Mouse (Mus musculus) C2C12 (cell line): ENCODE data around the gene Serpina9. TPM values are rescaled to one million over a fixed set of nuclear protein-coding genes. Genes with fewer than 3 reads are reported as not detected.

ENCODE experiments used
- H3K27me3 ChIP-seq: one replicate; pipeline ENCODE4 v1.6.1; 2011; ENCODE audit not compliant: control insufficient read depth, insufficient read depth, insufficient read length
- H3K36me3 ChIP-seq: one replicate; pipeline ENCODE4 v1.6.1; 2011; ENCODE audit not compliant: control insufficient read depth, insufficient read depth
- H3K4me3 ChIP-seq: one replicate; pipeline ENCODE4 v1.5.1; 2011; ENCODE audit warnings: mild to moderate bottlenecking, control low read depth; ENCODE audit not compliant: poor library complexity, insufficient read depth, severe bottlenecking
- H3K79me2 ChIP-seq: one replicate; pipeline ENCODE4 v1.6.1; 2011; ENCODE audit not compliant: control insufficient read depth, insufficient read depth
- H3K79me3 ChIP-seq: one replicate; pipeline ENCODE4 v1.6.1; 2011; ENCODE audit warnings: low read depth, control low read depth
- H3ac ChIP-seq: one replicate; pipeline ENCODE3; 2011; ENCODE audit warnings: low read depth; ENCODE audit not compliant: control insufficient read depth, insufficient read length
- CEBPB ChIP-seq: IDR thresholded peaks from one replicate; pipeline ENCODE4 v1.6.1; 2011; ENCODE audit warnings: low read depth, mild to moderate bottlenecking, control low read depth, moderate library complexity
- CTCF ChIP-seq: IDR thresholded peaks from one replicate; pipeline ENCODE4 v1.5.1; 2011; ENCODE audit not compliant: control insufficient read depth, insufficient read depth, insufficient read length
- FOSL1 ChIP-seq: IDR thresholded peaks from one replicate; pipeline ENCODE4 v1.8.0; 2011; ENCODE audit warnings: mild to moderate bottlenecking, low read length; ENCODE audit not compliant: poor library complexity, insufficient read depth, severe bottlenecking
- MAX ChIP-seq: IDR thresholded peaks from one replicate; pipeline ENCODE4 v1.6.1; 2011; ENCODE audit warnings: mild to moderate bottlenecking, control low read depth
- MYOD1 ChIP-seq: IDR thresholded peaks from one replicate; pipeline ENCODE4 v1.6.1; 2011; ENCODE audit warnings: low read depth; ENCODE audit not compliant: control insufficient read depth, insufficient read length
- MYOG ChIP-seq: IDR thresholded peaks from one replicate; pipeline ENCODE4 v1.6.1; 2011; ENCODE audit not compliant: control insufficient read depth, insufficient read length; ENCODE audit errors: extremely low read depth
- USF1 ChIP-seq: IDR thresholded peaks from one replicate; pipeline ENCODE4 v1.6.1; 2011; ENCODE audit warnings: low read depth, mild to moderate bottlenecking, control low read depth, moderate library complexity
- long read RNA-seq, 2 experiments: library from polyadenylated mRNA; unstranded; transcript quantifications; one replicate each; pipeline ENCODE4 v2.0.0; 2019 to 2020
- polyA plus RNA-seq: library from polyadenylated mRNA; unstranded; fragments of >200 nt; fragmentation: generic; extraction: Trizol; gene quantifications from one replicate; pipeline ENCODE4 v1.2.1, GENCODE M21; 2012; ENCODE audit warnings: missing spikeins

Serpina9 gene
- polyA plus RNA-seq: 0.01 TPM
- long read RNA-seq, experiment 1: 0 reads
- long read RNA-seq, experiment 2: 0 reads

DNA sequence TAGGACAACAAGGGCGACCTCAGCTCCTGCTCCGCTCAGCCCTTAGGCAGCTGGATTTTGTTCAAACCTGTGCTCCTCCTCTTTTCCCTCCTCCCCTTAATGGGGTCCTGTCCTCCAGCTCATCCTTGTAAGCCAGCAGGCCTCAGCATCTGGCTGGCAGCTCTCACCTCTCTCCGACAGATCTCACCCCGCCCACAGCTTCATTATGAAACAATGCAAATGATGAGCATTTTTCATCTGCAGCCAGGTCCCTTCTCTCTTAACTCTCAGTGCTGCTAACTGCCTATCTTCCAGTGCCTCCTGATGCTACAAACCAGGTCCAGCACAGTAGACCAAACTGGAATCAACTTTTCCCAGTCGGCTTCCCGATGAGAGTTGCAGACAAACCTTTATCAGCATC is at the start of gene Serpina9:
Serpina9 (minus strand) TSS at position 136 of the 400 bp plus-strand sequence.
- no peak for TF ChIP-seq CEBPB
- TF ChIP-seq MYOD1: no peak
- no peak for TF ChIP-seq USF1
- no peak for TF ChIP-seq MAX
- TF ChIP-seq CTCF: no peak
- no peak for TF ChIP-seq MYOG
- no peak for TF ChIP-seq FOSL1
- H3ac ChIP-seq: no peak within 1 kb of the TSS
- H3K79me2 ChIP-seq: no peaks in the 10 kb centered on the region

DNA sequence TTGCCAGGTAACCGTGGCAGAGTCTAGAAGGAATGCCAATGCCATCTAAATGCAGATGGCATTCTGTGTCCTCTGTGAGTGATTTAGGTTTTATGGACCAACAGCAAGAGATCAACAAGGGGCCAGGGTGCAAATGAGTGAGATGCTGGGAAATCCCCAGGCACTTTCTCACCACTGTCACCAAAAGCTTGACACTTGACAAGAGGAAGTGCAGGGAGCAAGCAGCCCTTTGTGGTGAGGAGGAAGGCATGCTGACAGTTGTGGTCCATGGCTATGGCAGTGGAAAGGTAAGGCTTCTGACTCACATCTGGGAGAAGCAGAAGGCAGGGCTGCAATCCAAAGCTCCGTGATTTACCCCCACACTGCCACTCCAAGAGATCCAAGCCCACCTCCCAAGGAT is 48.3 kb upstream of the Serpina9 start:
- no peaks in the 10 kb centered on the region for H3K36me3 ChIP-seq
- H3ac ChIP-seq: no peak overlapping the region
- TF ChIP-seq MYOD1 (no peak), CTCF (no peak), USF1 (no peak), FOSL1 (no peak)

More for the DNA sequence above, at the start of gene Serpina9:
- Histone ChIP-seq H3K4me3 (no peak within 1 kb of the TSS), H3K36me3 (no peaks in the 10 kb centered on the region), H3K79me3 (no peaks in the 10 kb centered on the region), H3K27me3 (peaks cover 3% of the 10 kb centered on the region)

DNA sequence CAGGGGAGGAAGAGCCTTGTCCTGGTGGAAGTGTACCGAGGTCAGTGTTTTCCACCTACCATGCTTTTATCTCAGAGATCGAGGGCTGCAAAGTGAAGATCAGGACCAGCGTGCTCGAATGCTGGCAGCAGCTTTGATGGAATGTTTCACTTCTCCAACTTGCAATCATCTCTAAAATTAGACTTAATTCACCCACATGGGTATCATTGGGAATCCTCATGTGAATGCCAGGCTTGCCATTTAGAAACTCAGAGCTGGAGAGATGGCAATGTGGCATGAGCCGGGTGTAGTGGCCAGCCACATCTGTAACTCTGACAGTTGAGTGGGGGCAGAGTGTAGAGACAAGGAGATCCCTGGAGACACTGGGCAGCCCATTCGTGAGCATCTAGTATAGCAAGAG is 46.6 kb upstream of the Serpina9 start:
- Histone ChIP-seq H3K4me3 (no peak overlapping the region), H3K27me3 (no peaks in the 10 kb centered on the region), H3K79me3 (no peaks in the 10 kb centered on the region), H3ac (no peak overlapping the region), H3K36me3 (no peaks in the 10 kb centered on the region), H3K79me2 (no peaks in the 10 kb centered on the region)
- TF ChIP-seq USF1 (no peak), FOSL1 (no peak), CEBPB (no peak), MYOG (no peak), MYOD1 (no peak), MAX (no peak), CTCF (no peak)

More for the DNA sequence above, 48.3 kb upstream of the Serpina9 start:
- Histone ChIP-seq H3K27me3 (no peaks in the 10 kb centered on the region), H3K79me2 (no peaks in the 10 kb centered on the region), H3K79me3 (no peaks in the 10 kb centered on the region), H3K4me3 (no peak overlapping the region)

DNA sequence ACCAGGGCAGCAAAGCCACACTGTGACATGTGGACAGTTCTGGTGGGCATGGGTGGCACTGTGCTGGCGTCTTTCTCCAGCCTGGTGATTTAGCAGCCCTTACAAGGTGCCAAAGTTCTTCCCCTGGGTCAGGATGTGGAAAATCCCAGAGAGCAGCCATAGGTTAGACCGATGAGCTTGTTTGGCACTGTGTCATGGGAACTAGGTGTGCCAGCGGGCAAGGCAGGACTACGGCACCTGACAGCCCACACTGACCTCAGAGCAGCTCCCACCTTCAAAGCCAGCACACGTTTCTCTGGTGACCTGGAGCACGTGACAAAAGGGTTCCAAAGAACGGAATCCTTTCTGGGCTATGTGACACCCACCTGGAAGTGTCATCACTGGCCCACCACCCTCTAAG is 44.0 kb upstream of the Serpina9 start:
- Histone ChIP-seq H3K79me3 (no peaks in the 10 kb centered on the region), H3ac (no peak overlapping the region), H3K36me3 (no peaks in the 10 kb centered on the region), H3K27me3 (no peaks in the 10 kb centered on the region), H3K4me3 (no peak overlapping the region), H3K79me2 (no peaks in the 10 kb centered on the region)
- TF ChIP-seq FOSL1 (no peak), CTCF (no peak), USF1 (no peak), MAX (no peak), MYOG (no peak), CEBPB (no peak), MYOD1 (no peak)

DNA sequence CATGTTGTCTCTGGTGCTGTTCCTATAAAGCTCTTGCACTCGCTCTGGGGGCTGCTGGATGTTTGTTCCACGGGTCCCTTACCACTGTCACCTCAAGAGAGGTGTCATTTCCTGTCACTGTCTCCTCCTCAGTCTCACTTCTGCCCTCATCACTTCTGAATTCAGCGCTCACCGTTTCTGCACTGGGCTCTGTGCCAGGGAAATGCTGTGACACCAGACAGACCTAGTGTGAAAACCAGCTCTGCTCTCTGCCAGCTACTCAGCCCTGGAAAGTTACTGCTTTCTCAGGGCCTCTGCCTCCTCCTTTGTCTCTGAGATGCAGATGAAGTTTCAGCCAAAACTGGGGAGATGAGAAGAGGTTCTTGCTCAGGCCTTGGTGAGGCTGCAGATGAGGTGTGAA is 43.5 kb upstream of the Serpina9 start:
- Histone ChIP-seq H3K79me2 (no peaks in the 10 kb centered on the region), H3K27me3 (no peaks in the 10 kb centered on the region), H3K4me3 (no peak overlapping the region), H3ac (no peak overlapping the region), H3K36me3 (no peaks in the 10 kb centered on the region), H3K79me3 (no peaks in the 10 kb centered on the region)
- TF ChIP-seq MYOD1 (no peak), CEBPB (no peak), USF1 (no peak), CTCF (no peak), FOSL1 (no peak), MYOG (no peak), MAX (no peak)

DNA sequence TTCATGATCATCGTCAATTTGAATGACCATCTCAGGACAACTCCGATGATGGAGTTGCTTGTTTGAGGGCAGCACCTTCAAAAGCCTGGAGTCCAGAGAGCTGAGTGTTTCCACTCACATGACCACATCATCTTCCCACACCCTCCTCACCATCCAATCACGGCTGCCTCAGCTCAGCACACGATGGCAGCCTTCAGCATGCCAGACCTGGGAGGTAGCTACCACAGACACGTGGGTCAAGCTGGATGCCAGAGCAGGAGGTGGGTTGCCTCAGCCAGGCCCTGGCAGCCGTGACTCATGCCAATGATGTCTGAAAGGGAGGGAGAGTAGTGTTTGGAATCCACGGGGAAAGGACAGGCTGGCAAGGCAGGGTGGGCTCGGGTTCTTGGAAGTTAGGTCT is 42.2 kb upstream of the Serpina9 start:
- TF ChIP-seq FOSL1 (no peak), CEBPB (peak; percentile 24), MAX (peak; percentile 95), CTCF (no peak), USF1 (peak; percentile 73)
- H3K4me3 ChIP-seq: no peak overlapping the region
- no peaks in the 10 kb centered on the region for H3K79me2 ChIP-seq
- no peaks in the 10 kb centered on the region for H3K36me3 ChIP-seq
- H3K27me3 ChIP-seq: no peaks in the 10 kb centered on the region
- H3K79me3 ChIP-seq: no peaks in the 10 kb centered on the region
- H3ac ChIP-seq: no peak overlapping the region
